Mouse (Mus musculus) bone marrow macrophage, adult 2 months (primary cell): ENCODE data around the gene Scd4.

Experiments used
- CTCF ChIP-seq: IDR thresholded peaks from 2 replicates; pipeline ENCODE4 v1.5.1; 2012; ENCODE audit warnings: low read depth, mild to moderate bottlenecking, low read length, moderate library complexity
- POLR2A ChIP-seq: IDR thresholded peaks from 2 replicates; pipeline ENCODE4 v1.6.1; 2012; ENCODE audit warnings: mild to moderate bottlenecking, low read depth, low read length, borderline replicate concordance

GRCm38 (mm10) chr19:44283157-44284024, 49.5 kb upstream of the Scd4 start:
- TF ChIP-seq POLR2A = no peak
- no peak for TF ChIP-seq CTCF
